Mouse (Mus musculus): ENCODE results near the gene AA467197. TPM values are rescaled to one million over a fixed set of nuclear protein-coding genes. Genes with fewer than 3 reads are reported as not detected.

The AA467197 gene
- polyA plus RNA-seq, 1 experiment, result 4.4 TPM

DNA sequence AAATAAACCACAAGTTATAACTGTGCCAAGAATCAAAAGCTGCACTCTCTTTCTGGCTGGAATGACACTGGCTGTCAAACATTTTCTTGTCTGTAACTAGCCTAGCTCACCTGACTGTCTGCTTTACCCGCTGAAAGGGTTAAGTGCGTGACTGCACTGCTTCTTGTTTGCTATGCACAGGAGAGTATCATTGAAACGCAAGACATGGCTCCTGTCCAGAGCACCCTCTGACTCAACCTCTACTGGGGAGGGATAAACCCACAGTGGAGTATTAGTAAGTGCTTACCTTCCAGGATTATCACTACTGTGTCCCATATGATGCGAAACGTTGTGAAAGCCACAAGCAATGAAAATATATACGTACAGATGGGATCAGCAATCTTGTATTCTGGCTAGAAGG lies 49.9 kb downstream of the AA467197 start:
- TF ChIP-seq POLR2A (IDR thresholded peaks at IDR 0.05; ENCODE audit: control insufficient read depth, extremely low read depth, insufficient read depth, low read length, poor library complexity) (no peak), CTCF (IDR thresholded peaks at IDR 0.05; ENCODE audit: borderline replicate concordance, control insufficient read depth, extremely low read depth, insufficient read depth, low read length, poor library complexity) (no peak)
- no peak for DNase-seq
- Histone ChIP-seq H3K4me1 (replicated peaks; ENCODE audit: control insufficient read depth, insufficient read depth, low read length) (no peaks in the 10 kb centered on the region), H3K27me3 (ENCODE audit: control insufficient read depth, insufficient read depth, low read length) (no peaks in the 10 kb centered on the region), H3K36me3 (ENCODE audit: control insufficient read depth, insufficient read depth, low read length) (no peaks in the 10 kb centered on the region; the same call in 1 of the 2 replicates), H3K27ac (ENCODE audit: control insufficient read depth, insufficient read depth, low read length) (no peak overlapping the region), H3K4me3 (ENCODE audit: control insufficient read depth, insufficient read depth, low read length) (no peak overlapping the region)
- 91% methylated on average over 6 of the region's 6 CpGs for WGBS

Other genes with a start within 250 kb of the AA467197 start
- 22.9 and 28.7 TPM in 2 replicates for gene Slc28a2, start 210.5 kb upstream of the AA467197 start, polyA plus RNA-seq (2012; rRNA removed)
- gene Gm14085, start 152.0 kb upstream of the AA467197 start, polyA plus RNA-seq (2012; rRNA removed), result 4.7 and 4.8 TPM in 2 replicates
- gene Gatm, start 25.7 kb upstream of the AA467197 start, polyA plus RNA-seq (2012; rRNA removed), result 11.3 and 13.5 TPM in 2 replicates
- gene Slc30a4, start 65.7 kb downstream of the AA467197 start, polyA plus RNA-seq (2012; rRNA removed), result 7.3 and 8.0 TPM in 2 replicates
- 38.3 and 40.5 TPM in 2 replicates for gene Bloc1s6, start 101.5 kb downstream of the AA467197 start, polyA plus RNA-seq (2012; rRNA removed)
- 12.2 and 15.2 TPM in 2 replicates for gene Sqor, start 128.3 kb downstream of the AA467197 start, polyA plus RNA-seq (2012; rRNA removed)